Mouse (Mus musculus) MN1 (cell line): Measurements from ENCODE around the gene Tmem235.
"Not testable (repeated sequence)": the region's sequence is repeated elsewhere in the genome, so short reads cannot be mapped to it uniquely, and the experiment has no call there.

Experiments
- DNase-seq: peaks from one replicate; pipeline ENCODE4 v3.0.0-alpha.2; 2016; ENCODE audit warnings: low spot score

The Tmem235 gene

DNA sequence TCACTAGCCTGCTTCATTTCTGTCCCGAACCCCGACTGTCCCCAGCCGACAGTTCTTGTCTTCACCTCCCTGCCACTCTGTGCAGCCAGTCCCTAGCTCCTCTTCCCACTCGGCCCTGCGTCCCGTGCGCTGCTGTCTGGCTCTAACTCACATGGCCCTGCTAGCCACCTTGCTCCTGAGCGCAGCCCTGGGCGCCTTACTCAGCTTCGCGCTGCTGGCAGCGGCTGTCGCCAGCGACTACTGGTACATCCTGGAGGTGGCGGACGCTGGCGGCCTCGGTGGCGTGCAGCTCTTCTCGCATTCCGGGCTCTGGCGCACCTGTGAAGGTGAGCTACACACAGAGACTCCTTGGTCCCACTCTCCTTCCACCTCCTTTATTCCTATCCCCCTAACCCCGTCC, at the start of gene Tmem235:
Gene Tmem235, plus strand, starts transcription at position 152 of the 400 bp plus-strand sequence.
- no peak for DNase-seq

DNA sequence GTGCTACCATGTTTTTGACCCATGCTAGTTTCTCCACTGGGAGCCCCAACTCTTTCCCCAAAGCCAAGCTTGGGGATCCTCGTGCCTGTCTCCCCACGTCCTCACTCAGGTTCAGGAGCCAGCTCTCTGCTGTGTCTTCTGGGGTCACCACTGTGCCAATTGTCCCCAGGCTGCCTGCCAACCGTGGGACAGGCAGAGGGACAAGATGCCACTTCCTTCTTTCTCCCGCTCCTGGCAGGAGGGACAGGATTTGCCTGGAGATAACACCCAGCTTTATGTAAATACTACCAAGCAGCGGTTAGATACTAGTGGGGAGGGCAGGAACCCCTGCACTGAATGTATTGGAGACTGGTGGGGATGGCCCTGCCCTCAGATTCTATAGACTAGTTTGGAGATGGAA, 46.7 kb upstream of the Tmem235 start:
- DNase-seq: no peak

DNA sequence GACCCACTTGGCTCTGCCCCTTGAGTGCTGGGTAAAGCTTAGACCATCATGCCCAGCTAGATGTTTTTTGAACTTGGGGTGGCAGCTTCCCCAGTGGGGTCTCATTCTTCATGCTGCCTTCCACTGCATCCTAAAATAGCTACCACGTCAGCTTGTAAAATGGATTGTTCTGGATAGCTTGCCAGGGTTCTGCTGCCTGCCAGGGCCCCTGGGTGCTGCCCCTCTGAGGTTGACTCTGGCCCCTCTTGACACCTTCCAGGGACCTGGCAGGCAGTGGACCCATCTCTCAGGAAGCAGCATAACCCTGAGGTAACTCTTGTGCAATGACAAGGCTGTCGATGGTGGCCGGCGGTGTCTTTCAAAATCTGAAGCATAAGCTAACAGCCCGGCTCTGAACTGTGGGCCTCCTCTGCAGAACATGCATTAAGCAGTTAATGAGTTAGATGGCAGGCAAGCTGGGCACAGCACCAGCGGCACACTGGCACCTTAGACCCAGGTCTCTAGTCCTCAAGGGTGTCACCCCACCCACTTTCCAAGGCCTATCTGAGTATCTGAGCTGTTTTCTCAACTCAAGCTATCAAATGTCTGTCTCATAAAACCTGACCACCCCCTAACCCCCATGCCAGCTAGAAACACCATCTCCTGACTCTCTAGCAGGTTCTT, 45.7 kb upstream of the Tmem235 start:
- no peak for DNase-seq

DNA sequence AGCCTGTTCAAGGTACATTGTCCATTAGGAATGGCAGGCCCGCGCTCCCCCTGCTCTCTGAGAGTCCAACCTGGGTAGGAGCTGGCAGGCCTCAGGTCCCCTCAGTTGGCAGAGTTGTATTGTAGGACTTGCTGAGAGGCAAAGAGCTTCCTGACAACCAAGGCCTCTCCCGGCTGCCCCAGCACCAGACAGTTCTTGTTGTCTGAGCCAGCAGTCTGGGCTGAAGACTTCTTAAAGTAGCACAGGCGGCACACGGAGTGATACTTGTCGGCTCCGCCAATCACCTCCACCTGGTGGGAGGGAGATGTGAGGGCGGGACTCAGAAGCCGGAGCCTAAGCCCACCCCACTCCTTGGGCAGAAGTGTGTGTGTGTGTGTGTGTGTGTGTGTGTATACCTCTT, 44.7 kb upstream of the Tmem235 start:
- DNase-seq: not testable (repeated sequence)

DNA sequence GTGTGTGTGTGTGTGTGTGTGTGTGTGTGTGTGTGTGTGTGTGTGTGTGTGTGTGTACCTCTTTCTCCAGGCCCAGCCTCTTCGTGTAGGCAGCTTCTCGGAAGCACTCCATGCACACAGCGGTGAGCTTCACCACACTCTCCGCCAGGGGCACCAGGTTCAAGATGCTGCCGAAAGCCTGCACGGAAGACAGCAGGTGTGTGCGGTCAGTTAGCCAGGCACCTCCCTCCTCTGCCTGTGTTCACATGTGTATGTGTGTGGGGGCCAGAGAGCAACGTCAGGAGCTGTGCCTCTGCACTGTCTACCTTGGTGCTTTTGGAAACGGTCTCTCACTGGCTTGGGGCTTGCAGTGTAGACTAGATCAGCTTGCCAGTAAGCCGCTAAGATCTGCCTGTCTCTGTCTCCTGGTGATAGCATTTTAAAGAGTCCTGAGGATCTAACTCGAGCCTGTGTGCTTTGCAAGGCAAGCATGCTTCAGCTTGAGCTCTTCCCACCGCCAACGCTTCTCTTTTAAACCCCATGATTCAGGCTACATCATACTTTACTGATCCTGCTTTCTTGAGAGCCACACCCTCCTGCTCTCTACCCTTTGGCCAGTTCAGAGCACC, 44.1 kb upstream of the Tmem235 start:
- DNase-seq: no peak

DNA sequence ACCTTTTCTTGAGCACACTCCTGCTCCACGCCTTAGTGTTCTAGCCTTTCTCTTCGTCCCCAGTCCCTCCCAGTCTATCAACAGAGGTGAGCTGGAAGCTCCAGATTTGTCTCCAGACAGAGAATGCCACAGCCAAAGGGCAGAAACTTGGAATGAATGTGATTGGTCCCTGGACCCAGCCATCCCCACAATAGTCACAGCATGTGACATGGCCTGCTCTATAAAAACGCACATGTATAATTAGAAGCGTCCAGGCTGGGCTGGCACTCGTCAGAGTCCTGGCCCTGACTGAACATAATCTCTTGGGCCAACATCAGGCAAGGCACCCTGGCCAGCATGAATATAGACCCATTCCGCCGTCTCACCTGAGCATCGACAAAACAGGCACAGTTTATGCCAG, 41.5 kb upstream of the Tmem235 start:
- DNase-seq: no peak

DNA sequence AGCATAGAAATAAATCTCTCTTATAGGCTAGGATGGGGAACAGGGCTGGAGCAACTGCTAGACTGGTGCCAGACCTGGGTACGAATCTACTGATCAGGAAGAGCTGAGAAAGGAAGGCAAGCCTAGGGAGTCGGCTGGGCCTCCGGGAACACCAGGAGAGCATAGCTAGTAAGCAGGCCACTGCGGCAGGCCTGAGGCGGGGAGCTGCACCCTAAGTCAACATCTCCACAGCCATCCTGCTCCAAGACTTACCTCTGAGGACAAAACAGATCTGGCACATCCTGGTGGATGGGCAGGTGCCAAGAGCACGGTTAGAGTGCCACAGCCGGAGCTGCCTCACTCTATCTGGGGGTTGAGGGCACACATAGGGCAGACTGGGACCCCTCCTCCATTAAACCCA, 40.4 kb upstream of the Tmem235 start:
- no peak for DNase-seq

DNA sequence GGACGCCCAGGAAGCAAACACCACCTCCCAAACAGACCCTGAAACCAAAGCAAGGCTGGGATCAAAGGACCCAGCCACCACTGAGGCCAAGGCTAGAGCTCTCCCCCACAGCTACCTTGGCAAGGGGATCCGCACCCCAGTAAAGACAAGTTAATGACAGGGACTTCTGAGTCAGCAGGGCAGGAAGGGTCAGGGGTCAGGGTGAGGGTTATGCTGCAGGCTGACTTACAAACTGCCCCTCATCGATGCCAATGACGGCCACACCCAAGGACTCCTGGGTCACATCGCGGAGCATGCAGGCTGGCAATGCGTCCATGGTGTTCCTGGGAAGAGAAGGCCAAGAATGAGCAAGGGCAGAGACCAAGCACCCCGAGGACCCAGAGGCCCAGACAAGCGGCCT, 38.7 kb upstream of the Tmem235 start:
- no peak for DNase-seq

DNA sequence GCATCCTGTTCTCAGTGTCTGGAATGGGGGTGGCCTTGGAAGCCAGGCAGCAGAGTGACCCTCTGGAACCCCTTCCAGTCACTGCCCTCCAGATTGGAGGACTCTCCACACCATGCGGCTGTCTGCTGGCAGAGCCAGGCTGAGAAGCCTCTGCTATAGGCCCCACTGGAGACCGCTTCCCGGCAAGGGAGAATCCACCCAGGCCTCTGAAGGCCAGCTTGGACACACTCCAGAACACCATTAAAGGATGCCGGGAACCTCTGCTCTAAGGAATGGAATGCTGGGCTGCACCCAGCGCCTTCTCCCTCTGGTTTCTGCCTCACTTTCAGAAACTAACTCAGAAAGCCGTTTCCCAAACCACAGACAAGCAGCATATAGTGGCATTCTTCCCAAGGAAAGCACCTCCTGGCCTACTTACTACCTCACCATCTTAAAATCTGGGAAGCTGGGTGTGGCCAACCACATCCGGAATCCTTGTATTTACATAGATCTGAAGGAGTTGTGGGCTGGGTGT, 37.8 kb upstream of the Tmem235 start:
- DNase-seq: peak; percentile 54

DNA sequence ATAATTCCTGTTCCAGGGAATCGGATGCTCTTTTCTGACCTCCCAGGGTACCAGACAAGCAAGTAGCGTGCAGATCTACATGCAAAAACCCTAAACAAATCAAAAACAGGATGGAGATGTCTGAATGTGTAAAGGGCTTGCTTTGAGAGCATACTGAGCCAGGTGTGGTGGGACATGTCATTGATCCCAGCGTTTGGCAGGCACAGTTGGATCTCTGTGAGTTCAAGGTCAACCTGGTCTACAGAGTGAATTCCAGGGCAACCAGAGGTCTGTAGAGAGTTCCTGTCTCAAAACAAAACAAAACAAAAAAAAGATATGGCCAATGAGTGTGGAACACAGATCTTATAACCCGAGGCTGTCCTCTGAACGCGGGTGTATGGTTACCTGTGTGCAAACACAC, 37.1 kb upstream of the Tmem235 start:
- DNase-seq: no peak

DNA sequence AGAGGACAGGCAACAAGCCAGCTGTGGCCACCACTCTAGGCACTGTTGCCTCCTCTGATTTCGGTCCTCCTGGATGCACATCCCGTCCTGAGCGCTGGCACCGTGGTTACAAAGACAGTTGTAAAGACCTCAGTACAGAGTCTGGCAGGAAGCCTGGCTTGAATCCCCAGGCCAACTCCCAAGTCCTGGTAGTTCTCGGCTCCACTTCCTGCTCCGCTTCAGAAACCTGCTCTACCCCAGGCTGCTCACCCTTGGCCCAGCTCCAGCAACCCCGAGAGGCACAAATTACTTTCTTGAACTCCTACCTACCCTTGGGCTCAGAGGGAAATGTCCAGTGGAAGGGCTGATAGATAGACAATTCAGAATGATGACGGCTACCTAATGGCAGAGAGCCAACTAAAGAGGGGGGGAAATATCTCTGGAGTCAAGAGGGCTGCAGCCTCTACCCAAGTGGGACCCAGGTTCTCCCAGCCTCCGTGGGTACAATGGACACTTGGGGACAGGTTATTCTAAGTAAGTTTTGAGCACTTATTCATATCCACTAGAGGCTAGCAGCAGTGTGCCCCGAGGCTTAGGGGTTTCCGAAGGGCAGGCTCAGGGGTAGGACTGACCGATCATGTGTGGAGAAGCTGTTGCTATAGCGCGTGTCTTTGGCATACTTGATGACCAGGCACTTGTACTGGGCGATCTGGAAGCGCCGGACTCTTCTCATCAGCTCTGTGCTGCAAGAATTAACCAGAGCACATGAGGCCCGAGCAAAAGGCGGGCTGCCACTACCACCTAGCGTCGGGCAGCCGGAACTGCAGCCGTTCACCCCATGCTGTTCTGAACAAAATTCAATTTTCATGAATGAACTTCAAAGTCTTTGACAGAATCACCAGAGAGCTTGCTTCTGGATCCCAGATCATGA, 36.2 kb upstream of the Tmem235 start:
- peak; percentile 88 for DNase-seq

DNA sequence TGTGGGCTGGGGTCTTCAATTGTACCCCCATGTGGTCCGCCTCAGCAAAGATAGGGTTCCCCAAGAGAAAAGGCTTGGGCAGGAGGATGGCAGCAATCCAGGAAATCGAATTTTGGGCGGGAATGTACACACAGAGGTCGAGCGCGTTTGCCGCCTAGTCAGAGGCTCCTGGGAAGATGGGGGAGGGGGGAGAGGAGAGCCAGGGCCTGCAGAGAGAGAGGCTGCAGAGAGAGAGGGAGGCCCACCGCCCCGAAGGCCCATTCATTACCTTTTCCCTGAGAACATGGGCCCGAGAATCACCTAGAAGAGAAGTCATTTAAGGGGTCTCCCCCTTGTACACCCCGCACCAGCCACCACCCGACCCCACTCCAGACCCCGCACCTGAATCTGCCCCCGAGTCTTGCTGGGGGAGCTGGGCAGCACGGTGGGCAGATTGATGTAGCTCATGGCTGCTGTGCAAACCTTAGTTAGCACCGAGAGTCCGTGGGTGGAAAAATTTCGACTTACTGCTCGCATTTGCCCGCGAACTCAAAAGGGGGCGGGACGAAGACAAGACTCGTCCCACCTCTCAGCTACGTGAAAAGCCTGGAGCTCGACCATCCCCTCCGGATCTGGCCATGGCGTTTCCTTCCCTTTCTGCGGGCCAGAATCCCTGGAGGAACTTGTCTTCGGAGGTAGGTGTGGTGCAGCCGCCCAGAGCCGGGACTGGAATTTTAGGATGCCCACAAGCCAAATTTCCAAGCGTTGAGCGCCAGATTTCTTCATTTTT, 35.0 kb upstream of the Tmem235 start, which contains the start of the genes Afmid and Tk1:
Gene Afmid, plus strand, starts transcription at position 592 of the 769 bp plus-strand sequence.
Gene Tk1, minus strand, starts transcription at position 760 of the 769 bp plus-strand sequence.
- peak; percentile 88 for DNase-seq

DNA sequence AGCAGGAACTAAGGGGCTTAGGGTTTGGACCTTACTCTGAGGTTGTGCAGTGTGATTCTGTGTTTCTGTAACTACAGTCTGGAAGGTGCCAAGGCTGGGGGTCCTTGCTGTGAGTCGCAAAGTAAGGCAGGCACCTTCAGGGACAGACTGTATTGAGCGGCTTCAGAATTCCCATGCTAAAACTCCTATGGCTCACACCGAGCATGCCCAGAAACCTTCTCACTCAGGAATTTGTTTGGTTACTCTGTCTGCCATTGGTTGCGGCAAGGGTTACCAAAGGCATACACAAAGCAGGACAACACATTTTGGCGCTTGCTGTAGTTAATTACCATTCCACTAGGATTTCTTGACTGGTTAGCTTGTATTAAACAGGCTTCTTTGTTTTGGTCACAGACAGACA, 34.4 kb upstream of the Tmem235 start:
- no peak for DNase-seq

DNA sequence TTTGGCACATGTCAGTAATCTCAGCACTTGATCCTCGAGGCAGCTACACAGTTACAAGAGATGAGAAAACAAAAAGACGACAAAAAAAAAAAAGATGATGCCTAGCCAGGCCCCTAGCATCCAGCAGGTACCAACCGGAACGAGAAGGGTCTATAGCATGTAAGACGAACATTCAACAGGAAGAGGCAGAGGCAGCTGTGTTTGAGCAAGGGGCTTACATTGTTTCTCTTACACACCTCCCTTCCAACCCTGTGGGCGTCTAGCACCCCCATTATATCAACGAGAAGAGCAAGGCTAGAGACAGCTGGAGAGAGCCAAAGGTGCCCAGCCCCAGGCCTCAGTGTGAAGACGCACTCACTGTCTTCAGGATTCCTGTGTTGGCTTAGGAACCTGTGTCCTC, 33.6 kb upstream of the Tmem235 start:
- DNase-seq: no peak

DNA sequence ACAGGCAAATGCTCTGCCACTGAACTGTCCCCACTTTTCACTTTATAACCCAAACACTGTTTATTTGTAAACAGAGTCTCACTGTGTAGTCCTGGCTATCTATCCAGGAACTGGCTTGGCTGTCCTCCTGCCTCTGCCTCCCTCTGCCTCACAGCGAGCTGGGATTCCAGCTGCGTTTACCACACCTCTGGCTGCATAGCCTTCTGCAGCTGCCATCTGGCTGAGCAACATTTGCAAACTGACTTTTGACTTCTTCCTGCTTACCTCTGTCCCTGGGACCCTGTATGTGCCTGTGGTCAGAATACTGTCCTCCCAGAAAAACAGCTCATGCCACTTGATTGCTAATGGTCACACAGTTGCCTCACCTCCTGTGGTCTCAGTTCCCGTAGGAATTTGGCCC, 33.2 kb upstream of the Tmem235 start:
- DNase-seq: no peak

DNA sequence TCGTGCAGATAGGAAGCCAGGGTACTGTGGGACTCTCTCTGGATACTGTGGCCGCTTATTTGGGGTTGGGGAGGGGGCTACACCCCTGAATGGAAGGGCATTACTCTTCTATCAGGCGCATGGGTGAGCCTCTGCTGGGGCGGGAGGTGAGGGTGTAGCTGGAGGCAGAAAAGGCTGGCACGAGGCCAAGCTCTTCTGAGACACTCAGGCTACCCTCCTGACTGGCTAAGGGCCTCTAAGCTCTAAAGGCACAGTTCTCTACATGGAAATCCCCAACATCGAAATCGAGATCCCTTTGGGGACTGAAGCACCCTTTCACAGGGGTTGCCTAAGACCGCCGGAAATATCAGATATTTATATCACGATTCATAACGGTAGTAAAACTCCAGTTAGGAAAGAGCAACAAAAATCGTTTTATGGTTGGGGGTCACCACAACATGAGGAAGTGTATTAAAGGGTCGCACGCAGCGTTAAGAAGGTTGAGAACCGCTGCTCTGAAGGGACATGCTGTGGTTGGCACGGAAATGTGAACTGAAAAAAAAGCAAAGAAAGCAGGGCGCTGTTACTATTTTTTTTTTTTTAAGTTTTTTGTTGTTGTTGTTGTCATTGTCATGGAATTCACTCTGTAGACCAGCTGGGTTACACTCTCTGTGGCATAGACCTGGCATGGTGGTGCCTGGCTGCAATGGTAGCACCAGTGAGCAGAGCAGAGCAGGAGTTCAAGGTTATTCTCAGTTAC, 32.2 kb upstream of the Tmem235 start:
- DNase-seq: peak; percentile 51

DNA sequence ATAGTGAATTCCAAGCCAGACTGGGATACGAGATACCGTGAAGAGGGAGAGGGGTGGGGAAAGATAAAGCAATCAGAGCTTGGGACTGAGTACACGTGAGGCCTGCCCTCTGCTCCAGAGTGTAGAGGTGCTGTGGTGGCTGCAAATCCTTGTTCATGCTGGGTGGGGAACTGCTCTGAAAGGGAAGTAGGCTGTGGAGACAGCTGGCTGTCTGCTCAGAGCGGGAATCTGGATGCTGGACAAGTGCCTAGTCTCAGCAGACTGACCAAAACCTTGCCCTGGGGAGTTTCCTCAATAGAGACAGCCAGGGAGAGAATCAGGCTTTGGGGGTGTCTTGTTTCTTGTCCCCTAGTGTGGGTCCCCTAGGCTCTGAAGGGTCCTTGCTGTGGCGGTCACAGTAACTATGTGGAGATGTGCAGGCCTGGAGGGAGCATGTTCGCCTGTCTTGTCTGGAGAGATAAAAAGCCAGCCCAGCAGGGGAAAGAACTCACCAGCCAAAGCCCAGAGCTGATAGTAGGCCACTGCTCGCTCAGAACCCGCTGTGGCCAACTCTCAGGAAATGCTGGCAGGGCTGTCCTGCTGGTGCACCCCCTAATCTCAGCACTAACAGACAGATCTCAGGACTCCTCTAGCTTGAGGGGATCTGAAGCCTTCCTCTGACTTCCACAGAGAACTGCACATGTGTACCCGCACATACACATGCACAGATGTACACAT, 31.5 kb upstream of the Tmem235 start:
- no peak for DNase-seq

DNA sequence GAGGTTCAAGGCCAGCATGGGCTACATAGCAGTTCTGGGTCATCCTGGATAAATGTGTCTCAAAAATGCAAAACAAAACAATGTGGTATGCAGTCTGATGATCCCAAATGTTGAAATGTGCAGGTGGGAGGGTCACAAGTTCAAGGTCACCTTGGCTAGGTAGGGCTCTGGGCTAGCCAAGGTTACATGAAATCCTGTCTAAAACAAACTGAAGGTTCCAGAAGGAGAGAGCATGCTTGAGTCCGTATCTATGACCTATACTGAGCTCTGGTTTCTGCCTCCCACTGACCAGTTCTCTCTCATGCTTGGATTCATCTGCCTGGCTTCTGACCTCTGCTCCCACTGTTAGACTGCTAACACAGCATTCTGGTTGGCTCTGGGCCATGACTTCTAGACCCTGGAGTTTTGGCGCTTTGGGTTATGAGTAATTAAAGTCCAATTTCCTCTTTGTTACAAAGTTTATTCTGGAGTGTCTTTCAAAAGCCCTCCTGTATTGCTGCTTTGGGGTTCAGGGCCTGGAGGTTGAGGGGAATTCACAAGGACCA, 30.8 kb upstream of the Tmem235 start:
- no peak for DNase-seq

DNA sequence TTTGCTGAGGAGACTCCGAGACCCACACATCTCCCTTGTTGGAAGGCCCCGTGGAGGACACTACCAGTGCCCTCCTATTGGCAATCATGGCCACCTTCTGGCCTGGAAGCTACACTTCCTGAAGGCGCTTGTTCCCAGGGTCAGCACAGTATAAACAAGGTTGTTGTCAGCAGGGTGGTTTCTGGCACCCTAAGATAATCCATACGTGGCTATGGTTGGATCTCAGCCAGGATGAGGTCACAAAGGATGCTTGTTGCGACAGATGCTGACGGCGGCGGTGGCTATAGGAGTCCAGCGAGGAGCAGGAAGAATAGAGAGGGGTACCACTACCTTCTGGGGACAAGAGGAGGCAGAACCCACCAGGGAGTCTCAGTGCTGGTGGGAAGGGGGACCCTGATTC, 30.2 kb upstream of the Tmem235 start:
- DNase-seq: peak; percentile 56
